Mouse (Mus musculus) small intestine, adult 2 months (tissue): ENCODE data around the gene Sertad2. TPM values are rescaled to one million over a fixed set of nuclear protein-coding genes. Genes with fewer than 3 reads are reported as not detected.

Experiments used
- H3K27ac ChIP-seq: fragments of 200-500 bp; 2 replicates; pipeline ENCODE4 v1.5.1; 2012; ENCODE audit warnings: low read depth, low read length, control low read depth, inconsistent platforms; ENCODE audit not compliant: insufficient read depth
- H3K27me3 ChIP-seq: fragments of 200-500 bp; 2 replicates; pipeline ENCODE4 v1.6.1; 2012; ENCODE audit warnings: mild to moderate bottlenecking, moderate library complexity, low read length, inconsistent platforms; ENCODE audit not compliant: control insufficient read depth, insufficient read depth
- H3K36me3 ChIP-seq: fragments of 200-500 bp; 2 replicates; pipeline ENCODE4 v1.6.1; 2012; ENCODE audit warnings: mild to moderate bottlenecking, low read length, control low read depth, inconsistent platforms; ENCODE audit not compliant: control insufficient read depth, insufficient read depth
- H3K4me1 ChIP-seq: fragments of 200-500 bp; 2 replicates; pipeline ENCODE4 v1.6.1; 2012; ENCODE audit warnings: low read length, inconsistent platforms, mixed read lengths; ENCODE audit not compliant: control insufficient read depth, insufficient read depth, insufficient read length
- H3K4me3 ChIP-seq: fragments of 200-500 bp; 2 replicates; pipeline ENCODE4 v1.5.1; 2012; ENCODE audit warnings: low read depth, mild to moderate bottlenecking, control low read depth, inconsistent platforms, low read length, moderate library complexity
- CTCF ChIP-seq: fragments of 200-500 bp; IDR thresholded peaks from 2 replicates; pipeline ENCODE4 v1.5.1; 2012; ENCODE audit warnings: low read depth, mild to moderate bottlenecking, control low read depth, inconsistent platforms, low read length, moderate library complexity, mixed read lengths; ENCODE audit not compliant: insufficient replicate concordance, insufficient read length; ENCODE audit errors: extremely low read depth
- POLR2A ChIP-seq: fragments of 200-500 bp; IDR thresholded peaks from 2 replicates; pipeline ENCODE4 v1.6.1; 2012; ENCODE audit warnings: low read depth, mild to moderate bottlenecking, control low read depth, inconsistent platforms, low read length, moderate library complexity
- whole genome bisulfite sequencing: fragments of 180-500 bp; shearing (Covaris S2); methylation state at CpG from one replicate; pipeline ENCODE4 v1.1.7; 2018; 5-methylcytosine and 5-hydroxymethylcytosine counted together
- polyA plus RNA-seq: library from polyadenylated mRNA; depleted of rRNA; stranded (reverse); fragments of >200 nt; gene quantifications from 2 replicates; pipeline ENCODE4 v1.2.3, GENCODE M21; 2012

Gene Sertad2
- polyA plus RNA-seq, 1 experiment = 47.8 TPM

DNA sequence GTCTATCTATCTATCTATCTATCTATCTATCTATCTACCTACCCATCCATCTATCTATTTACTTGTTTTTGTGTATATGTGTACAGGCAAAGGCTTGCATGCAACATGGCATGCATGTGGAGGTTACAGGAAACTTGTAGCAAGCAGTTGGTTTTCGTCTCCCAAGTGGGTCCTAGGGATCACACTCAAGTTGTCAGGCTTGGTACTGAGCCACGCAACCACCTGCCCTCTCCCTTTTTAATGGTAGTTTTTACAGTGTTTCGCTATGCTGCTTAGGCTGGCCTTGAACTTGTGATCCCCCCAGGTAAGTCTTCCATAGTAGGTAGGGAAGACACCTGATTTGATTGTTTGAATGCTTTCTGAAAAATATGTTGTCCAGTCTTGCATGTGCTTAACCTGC, 5.8 kb upstream of the Sertad2 start:
- no peak overlapping the region for H3K4me3 ChIP-seq
- no peaks in the 10 kb centered on the region; the same call in 1 of the 2 replicates for H3K4me1 ChIP-seq
- H3K36me3 ChIP-seq = no peaks in the 10 kb centered on the region
- TF ChIP-seq POLR2A (no peak), CTCF (no peak)
- 96% methylated on average over 3 of the region's 3 CpGs for WGBS
- no peaks in the 10 kb centered on the region for H3K27me3 ChIP-seq
- no peak overlapping the region for H3K27ac ChIP-seq

DNA sequence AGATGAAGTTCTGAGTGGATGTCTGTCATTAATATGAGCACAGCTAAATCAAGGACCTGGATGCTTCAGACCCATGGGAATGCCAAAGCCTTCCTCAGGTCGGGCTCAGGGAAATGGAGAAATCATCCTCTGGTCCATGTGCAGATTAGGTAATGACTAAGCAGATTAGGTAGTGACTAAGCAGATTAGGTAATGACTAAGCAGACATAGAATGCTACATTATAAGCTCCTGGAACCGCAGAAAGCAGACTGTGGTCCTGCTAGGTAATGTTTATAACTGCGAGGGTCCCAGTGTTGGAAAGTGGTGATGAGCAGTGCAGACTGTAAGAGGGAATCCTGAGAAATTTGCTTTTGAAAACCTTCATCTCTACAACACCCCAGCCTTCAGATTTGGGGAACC, 4.6 kb upstream of the Sertad2 start:
- Histone ChIP-seq H3K36me3 (no peaks in the 10 kb centered on the region), H3K4me1 (no peaks in the 10 kb centered on the region; the same call in 1 of the 2 replicates), H3K27ac (no peak overlapping the region), H3K27me3 (no peaks in the 10 kb centered on the region), H3K4me3 (no peak overlapping the region)
- 82% methylated on average over 3 of the region's 3 CpGs for WGBS
- TF ChIP-seq CTCF (no peak), POLR2A (no peak)

DNA sequence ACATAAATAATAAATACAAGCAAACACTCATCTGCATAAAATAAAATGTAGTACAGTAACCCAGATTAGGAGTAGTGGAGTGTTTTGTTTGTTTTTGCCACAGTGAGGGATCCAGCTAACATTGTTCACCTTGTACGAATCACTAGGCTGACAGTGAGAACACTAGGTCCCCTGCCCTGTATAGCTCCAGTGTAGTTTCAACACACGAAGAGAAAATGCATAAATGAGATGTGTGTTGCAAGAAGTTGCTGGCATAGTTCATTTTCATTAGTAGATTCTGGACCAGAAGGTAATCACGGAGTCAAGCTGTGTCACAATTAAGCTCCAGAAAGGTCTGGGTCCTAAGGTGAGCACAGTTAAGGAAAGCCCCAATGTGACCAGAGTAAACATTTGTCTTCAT, 1.8 kb upstream of the Sertad2 start:
- Histone ChIP-seq H3K36me3 (no peaks in the 10 kb centered on the region), H3K27ac (no peak overlapping the region), H3K4me3 (no peak overlapping the region), H3K4me1 (no peaks in the 10 kb centered on the region; the same call in 1 of the 2 replicates), H3K27me3 (no peaks in the 10 kb centered on the region)
- TF ChIP-seq CTCF = no peak
- no peak for TF ChIP-seq POLR2A
- WGBS = 84% methylated on average over 3 of the region's 3 CpGs

DNA sequence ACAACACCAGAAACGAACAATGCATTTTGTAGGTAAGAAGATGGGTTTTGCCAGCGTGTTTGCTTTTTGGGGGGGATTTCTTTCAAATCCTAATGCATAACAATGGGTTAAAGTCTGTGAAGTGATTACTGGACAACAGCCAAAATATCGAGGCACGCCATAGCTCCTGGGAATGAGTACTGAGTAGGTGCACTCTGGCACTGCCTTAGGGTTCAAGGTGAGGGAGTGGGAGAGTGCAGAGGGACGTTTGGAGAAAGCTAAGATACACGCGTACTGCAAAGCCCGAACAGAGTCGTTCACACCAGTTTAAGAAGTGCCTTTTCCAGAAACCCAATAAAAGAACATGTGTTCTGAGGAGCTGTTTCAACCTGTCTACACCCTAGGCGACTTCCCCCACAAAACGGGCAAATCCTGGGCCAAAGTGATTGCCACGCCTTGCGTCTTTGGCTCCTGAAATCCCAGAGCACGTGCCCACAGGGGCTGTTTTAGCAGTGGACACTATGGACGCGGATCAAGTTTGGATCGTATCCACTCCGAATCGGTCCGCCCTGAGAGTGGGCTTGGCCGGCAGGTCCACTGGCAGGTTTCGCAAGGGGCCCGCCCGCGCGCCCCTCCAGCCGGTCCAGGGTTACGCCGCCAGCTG, 937 bp upstream of the Sertad2 start:
- no peak for TF ChIP-seq CTCF
- TF ChIP-seq POLR2A = no peak
- H3K4me3 ChIP-seq = peak overlapping the region; percentile 88
- H3K36me3 ChIP-seq = no peaks in the 10 kb centered on the region
- no peaks in the 10 kb centered on the region for H3K27me3 ChIP-seq
- peak overlapping the region; percentile 67 for H3K27ac ChIP-seq
- WGBS = 1% methylated on average over 29 of the region's 29 CpGs
- no peaks in the 10 kb centered on the region; the same call in 1 of the 2 replicates for H3K4me1 ChIP-seq

DNA sequence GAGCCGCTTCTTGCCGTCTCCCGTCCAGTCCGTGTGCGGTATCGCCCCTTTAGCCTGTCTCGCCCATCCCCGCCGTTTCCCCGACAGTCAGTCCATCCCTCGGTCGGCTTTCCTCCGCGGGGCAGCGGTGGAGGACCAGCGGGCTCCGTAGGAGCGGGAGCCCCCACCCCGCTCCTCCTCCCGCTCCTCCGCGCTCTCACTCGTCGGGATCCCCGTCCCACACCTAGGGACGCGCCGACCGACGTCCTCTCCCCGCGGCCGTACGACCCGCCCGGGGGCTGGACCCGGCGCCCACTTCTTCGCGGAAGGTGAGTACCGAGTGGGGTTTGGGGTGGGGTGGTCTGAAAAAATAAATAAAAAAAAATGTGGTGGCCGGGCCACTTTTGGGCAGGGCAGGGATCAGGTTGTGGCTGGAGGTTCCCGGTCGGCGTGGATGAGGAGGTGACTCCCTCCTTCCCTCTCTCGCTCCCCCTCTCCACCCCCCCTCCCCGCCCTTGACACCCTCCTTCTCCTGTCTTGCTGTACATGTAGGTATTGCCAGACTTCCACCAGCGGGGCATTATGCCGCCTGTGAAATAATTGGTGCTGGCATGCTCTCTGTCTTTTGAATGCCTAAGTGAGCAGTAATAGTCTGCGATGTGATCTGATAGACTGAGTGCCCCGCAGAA, 534 bp downstream of the Sertad2 start:
- no peaks in the 10 kb centered on the region; the same call in 1 of the 2 replicates for H3K4me1 ChIP-seq
- peak overlapping the region; percentile 94 for H3K27ac ChIP-seq
- no peaks in the 10 kb centered on the region for H3K27me3 ChIP-seq
- peak overlapping the region; percentile 88 for H3K4me3 ChIP-seq
- TF ChIP-seq CTCF (no peak), POLR2A (no peak)
- no peaks in the 10 kb centered on the region for H3K36me3 ChIP-seq
- under 1% methylated on average over 51 of the region's 51 CpGs for WGBS

DNA sequence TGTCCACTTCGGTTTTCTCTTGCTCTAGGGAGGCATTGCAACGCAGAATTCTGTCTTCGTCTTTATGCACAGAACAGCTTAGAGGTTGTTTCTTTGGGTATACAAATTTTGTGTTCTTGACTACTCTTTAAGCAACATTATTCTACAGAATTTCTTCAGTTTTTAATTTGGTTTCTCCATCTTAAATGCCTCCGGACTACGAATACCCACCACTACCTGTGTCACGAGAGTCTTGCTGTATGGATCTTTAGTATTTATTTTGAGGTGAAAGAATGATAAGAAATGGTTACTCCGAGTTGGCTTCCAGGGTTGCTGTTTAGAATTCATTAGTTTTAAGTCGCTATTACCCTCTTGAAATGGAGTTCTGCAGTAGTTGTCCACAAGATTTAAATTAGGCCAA, 1.3 kb downstream of the Sertad2 start:
- TF ChIP-seq POLR2A (no peak), CTCF (no peak)
- WGBS = 85% methylated on average over 8 of the region's 8 CpGs
- no peaks in the 10 kb centered on the region for H3K36me3 ChIP-seq

DNA sequence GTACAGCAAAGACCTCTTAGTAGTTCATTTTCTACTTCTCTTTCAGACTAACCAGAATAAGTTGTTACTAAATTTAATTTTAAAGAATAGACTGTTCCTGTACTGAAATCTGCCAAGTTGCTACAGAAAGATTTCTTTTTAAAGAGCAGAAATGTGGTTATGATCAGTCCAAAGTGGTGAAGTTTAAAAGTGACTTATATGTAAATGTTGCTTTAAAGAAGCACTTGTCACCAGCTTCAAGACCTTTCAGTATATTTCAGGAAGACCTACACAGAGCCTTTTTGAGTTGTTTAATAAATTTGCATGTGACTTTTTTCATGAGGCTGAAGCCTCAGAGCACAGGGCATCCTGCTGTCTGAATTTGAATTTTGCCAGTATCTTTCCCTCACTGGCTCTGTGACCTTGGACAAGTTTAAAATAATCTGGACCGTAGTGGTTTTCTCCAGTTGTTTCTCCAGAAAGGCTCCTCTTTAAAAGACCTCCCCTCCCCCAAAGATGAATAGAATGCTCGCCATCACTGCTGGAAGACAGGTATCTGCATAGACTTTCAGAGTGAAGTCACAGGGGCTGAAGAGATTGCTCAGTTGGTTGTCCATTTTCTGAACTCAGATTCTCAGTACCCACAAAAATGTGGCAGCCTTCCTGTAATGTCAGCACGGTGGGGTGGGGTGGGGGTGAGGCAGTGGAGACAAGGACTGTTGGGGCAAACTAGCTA, 1.9 kb downstream of the Sertad2 start:
- Histone ChIP-seq H3K27me3 (no peaks in the 10 kb centered on the region), H3K4me3 (no peak overlapping the region), H3K4me1 (no peaks in the 10 kb centered on the region), H3K27ac (no peak overlapping the region), H3K36me3 (no peaks in the 10 kb centered on the region)
- TF ChIP-seq POLR2A (no peak), CTCF (no peak)
- WGBS = 81% methylated on average over 3 of the region's 3 CpGs

More for the DNA sequence above, 1.3 kb downstream of the Sertad2 start:
- Histone ChIP-seq H3K4me3 (no peak overlapping the region), H3K27me3 (no peaks in the 10 kb centered on the region), H3K4me1 (no peaks in the 10 kb centered on the region), H3K27ac (no peak overlapping the region)
